Mouse (Mus musculus) kidney, postnatal 4 days (tissue): ENCODE results near the gene Disp1.

Source experiments
- DNase-seq, 2 experiments: peaks; one replicate each; pipeline ENCODE4 v3.0.0; 2021; ENCODE audit warnings: mixed read lengths in 2 of 2

Gene Disp1

DNA sequence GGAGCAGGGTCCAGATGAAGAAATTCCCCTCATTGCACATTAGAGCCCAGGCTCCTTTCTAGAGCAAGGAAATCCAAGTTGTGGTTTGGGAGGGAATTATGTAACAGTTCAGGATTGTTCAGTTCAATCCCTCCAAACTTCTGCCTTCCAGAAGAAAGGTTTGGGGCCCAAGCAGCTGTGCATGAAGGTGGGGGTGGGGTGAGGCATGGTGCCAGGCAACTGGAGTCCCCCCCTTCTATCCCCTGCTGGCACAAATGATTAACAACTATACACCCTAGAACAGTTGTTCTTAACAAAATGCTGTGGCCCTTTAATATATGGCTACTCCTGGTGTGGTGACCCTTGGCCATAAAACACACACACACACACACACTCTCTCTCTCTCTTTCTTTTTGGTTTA is 140.2 kb downstream of the Disp1 start:
- no peak for DNase-seq

DNA sequence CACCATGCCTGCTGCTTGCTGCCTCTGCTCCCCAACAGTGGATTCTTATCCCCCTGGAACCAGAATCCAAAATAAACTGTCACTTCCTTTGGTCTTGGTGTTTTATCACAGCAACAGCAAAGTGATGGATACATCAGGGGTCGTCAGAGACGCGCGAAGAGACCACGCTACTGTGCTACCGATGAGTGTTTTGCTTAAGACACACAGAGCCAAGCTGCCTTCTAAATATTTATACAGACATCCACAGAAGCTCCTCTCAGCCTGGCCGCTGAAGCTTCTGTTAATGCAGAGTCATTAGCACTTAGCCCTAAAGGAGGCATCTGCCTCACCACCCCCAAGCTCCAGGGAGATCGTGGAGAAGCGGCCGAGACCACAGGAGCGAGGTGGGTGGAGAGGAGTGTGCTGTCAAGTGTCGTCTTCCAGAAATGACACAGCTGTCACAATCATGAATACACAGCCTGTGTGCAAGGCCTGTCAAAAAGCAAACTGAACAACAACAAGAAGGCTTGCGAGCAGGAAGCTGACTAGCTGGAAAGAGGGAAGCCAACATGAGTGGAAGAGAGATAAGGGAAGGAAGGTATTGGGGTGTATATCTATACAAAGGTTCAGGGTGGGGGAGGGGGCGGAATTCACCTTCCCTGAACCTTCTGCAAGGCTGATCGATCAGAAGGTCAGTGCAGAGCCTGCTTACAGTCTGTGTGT is 146.1 kb downstream of the Disp1 start:
- peak in 1 of 2 experiments; percentile 40 for DNase-seq

DNA sequence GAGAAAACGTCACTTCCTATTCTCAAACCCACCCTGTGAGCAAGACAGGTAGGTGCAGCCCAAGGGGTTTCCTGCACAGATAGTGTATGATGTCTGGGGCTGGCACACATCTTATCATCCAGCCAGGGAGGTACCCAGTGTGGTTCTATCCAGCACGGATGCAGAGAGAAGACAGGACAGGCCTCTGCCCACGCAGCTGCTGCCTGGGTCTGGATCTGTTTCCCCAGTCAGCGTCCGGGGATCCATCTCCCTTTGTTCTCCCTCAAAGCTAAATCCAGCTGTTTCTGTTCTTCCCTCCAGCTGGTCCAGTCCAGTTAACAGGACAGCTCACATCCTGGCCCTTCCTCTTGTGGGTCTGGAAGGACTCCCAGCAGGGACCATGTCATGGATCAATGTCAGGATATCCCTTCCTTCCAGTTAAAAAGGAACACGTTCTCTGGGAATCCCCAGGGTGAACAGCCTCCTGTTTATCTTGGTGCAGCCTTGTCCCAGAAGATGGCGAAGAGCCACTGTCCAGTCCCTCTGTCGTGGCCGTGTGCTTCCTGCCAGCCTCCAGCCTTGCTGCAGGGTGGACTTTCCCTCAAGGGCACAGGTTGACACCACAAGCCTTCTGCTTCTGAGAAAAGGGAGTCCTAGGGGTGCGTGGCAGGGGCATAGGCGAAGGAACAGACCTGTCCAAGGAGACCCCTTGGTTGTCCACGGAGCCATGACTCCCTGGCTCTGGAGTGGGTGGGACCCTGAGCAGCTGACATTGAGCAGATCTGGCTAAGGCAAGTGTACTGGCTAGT is 148.9 kb downstream of the Disp1 start:
- DNase-seq: peak; percentile 62 to 72

GRCm38 (mm10) chr1:183069954-183070649 is 151.2 kb downstream of the Disp1 start:
- no peak for DNase-seq

DNA sequence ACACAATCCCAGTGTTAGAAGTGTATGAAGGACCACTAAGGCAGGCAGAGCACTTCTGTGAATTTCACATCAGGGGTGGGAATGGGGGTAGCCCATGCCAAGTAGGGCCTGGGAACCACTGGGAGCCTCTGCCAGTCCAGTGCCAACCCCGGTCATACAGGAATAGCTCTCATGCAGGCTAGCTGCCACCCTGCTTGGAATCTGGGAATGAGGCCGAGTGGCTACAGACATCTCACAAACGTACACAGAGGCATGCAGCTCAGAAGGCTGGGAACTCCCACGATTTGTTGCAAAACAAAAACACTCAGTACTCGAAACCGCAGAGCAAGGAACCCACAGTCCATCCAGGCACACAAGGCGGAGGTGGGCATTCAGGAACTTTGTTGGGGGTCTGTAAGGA is 153.5 kb downstream of the Disp1 start:
- no peak for DNase-seq

GRCm38 (mm10) chr1:183066981-183067380 is 154.3 kb downstream of the Disp1 start:
- DNase-seq: peak in 1 of 2 experiments; percentile 23

DNA sequence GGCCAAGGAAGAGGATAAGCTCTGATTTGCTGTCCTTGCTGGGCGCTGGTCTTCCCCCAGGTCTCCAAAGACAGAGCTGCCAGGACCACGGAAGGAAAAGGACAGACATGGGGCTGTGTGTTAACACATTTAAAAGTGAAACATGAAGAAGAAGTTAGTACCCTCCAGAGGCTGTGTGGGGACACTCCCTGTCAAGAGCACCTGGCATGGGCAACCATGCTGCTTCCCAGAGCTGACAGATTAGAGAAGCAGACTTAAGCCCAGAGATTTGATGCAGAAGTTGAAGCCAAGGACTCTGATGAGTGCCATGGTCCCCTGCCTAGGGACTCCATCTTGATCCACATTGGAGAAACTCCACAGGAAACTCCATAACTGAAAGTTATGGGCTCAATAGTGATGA is 160.7 kb downstream of the Disp1 start:
- DNase-seq: no peak

DNA sequence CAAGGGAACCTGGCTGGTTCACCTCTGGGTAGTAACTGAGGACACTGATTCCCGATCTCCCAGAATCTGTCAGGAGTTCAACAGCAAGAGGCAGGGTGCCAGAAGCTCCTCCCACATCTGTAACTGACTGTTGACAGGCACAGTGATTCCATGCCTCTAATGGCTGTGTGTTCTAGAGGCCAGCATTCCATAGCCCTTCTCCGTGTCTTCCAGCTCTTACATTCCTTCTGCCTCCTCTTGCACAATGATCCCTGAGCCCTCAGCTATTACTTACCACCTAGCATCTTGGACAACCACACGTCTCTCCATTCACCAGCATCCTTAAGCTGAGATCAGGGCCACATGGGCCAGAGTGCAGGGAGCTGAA is 165.1 kb downstream of the Disp1 start:
- peak; percentile 39 to 52 for DNase-seq

DNA sequence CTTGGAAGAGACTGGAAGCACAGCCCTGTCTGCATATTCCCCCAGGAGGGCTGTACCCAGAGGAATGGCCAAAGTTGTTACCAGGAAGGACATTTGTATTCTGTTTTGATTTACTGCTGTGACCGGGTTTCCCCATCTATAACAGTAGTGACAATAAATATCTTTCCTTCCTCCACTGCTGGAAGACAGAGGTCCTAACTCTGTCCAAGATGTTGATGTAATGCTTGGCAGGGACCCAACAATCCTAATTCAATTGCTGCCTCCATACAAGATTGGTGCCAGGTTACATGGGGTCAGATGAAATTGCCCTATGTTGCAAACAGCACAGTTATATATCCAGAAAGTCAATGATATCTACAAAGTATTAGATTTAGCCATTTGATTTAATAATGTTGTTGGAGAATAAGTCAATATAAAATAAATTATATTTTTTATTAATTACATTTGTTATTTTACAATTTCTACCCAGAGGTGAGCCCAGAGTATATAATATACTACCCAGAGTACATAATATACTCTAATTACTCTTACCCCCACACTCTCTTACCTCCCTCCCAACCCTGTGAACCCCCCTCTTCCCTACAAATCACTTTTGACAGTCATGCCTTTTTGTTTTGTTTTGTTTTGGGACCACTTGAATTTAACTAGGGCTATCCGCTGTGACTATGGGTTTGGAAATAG is 165.6 kb downstream of the Disp1 start:
- peak; percentile 47 to 58 for DNase-seq

DNA sequence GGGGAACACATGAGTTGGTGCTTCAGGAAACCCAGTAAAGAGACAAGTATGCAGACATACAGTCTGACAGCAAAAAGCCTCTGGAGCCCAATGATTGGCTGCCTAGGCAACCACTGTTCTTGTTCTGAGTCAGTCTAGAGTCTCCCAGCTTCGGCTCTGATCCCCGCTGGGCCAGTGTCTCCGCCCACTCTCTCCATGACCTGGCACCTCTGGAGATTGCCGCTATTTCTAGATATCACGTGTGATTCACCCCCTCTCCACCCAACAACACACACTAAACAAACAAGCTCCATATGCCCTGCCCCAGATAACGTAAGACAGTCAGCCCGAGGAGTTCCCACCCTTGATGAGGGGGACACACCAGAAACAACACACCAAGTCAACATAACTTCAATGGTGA is 168.7 kb downstream of the Disp1 start:
- DNase-seq: no peak

- DNase-seq: no peak
Measured at GRCm38 (mm10) chr1:183049295-183049694, 172.0 kb downstream of the Disp1 start.

DNA sequence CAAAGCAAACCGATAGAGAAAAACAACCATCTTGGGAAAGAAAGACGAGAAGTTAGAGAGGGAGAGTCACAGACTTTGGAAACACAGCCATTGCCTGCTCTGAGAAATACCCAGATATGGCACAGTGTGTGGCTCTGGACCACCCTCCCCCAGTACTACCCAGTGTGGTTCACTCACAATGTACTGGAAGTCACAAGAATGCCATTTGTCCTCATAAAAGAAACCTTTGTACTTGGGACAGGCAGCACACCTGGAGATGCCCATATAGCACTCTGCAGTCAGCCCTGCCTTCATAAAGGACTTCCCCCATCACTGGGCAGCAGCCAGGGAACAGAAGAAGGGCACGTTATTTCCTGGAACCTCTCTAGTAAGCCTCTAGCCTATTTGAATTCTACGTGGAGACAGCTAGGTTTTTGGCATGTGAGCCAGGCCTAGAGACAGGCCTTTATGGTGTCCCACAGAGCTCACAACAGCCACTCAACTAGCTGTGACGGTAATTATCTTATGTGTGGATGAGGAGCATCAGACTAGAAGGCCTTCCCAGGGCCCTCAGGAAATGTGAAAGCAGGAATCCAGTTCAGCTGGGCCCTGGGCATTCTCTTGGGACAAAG is 173.3 kb downstream of the Disp1 start:
- DNase-seq: peak in 1 of 2 experiments; percentile 31

DNA sequence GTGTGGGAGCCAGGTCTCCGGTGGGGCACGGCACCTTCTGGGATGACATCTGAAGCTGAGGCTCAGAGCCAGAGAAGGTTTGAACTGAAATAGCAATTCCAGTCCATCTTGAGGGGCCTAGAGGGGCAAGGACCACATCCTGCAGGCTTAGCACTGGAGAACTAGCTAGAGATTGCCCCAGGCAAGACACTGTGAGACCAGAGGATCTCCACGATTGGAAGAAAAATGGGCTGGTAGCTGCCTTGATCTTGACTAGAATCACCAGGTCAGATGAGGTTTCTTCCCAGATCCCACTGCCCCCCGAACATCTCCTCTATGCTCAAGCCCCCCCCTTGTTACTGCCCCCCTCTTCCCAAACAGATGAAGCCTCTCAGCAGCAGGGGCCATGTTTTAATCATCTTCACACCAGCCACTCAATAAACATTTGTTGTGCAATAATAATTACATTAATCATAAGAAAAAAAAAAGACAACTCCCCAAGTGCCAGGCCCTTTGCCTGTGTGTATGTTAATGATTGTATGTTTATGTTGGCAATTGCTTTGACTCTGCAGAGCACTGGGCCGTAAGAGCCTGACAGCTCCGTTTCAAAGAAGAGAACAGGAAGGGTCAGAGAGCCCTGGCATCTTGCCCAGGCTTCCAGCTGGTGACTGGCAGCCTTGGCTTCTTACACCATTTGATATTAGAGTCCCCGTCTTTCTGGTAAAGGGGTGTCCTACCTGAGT is 174.0 kb downstream of the Disp1 start:
- peak; percentile 88 to 92 for DNase-seq

GRCm38 (mm10) chr1:183046081-183046480 is 175.2 kb downstream of the Disp1 start:
- no peak for DNase-seq

- peak in 1 of 2 experiments; percentile 34 for DNase-seq
Measured at GRCm38 (mm10) chr1:183043161-183043812, 178.0 kb downstream of the Disp1 start.

DNA sequence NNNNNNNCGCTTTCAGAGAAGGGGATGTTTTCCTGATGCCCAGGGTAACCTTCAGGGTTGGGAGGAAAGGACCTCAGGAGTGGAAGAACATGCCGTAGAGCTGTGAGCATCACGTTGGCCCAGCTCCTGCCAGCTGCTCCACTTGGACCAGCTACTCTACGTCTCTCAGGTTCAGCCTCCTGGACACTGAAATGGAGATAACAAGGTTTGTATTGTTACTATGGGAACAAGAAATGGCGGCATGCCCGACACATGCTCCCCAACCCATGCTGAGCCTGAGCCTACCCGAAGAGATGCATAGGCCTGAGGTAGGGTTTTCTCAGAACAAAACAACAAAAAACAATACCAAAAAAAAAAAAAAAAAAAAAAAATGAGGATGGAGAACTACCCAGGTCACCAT is 179.6 kb downstream of the Disp1 start:
- no peak for DNase-seq

DNA sequence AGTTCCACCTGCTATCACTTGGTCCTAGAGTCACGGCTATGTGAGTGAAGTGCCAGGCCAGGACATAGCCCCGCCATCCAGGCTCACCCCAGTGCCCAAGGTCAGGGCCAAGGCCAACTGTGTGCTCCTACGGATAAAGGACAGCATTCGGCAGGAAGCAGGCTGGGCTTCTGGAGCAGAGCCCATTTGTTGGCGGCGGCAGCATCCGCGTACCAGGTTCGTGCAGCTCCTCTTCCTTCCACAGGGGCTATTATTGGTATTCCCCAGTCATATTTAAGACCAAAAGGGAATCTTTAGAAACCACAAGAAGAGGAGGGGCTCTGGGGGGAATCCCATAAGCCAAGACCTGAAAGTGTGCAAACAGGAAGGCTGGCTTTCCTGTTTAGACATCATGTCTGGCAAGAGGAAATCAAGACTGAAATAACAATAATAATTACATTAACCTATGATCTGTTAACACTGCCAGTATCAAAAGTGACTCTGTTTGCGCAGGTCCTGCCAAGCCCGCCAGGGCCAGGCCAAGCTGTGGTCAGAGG is 180.4 kb downstream of the Disp1 start:
- peak; percentile 56 to 67 for DNase-seq

DNA sequence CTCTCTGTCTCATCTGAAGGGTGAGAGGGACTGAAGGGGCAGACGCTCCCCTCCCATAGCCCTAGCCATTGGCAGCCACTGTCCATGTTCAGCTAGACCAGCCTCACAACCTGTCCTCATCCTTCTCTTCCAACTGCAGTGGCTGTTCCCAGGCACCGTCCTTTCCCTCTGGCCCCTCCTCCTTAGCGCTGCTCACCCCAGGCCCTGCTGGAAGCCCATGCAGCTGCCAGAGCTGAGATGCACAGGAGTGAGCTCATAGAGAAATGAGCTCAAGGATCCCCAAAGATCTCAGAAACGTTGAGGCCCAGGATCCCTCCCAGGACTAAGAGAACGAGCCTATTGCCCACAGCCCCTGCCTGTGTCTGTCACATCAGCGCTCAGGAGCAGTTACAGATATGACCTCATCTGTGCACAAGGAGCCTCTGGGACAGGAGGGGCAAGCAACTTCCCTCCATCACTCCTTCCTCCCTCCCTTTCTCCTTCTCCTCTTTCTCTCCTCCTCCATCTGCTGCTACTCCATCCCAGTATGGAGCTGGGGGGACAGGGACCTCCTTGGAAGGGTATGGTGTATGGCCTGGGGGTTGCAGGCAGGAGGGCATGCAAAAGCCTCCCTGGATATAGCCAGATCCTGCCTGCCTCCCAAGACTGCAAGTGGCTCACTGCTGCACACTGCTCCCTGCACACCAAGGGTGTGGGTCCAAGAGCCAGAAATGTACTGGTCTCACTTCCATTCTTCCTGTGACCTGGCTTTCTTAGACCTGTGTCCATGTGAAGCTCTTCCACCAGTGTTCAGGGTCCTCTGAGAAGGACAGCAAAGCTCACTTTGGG is 181.2 kb downstream of the Disp1 start:
- DNase-seq: no peak

DNA sequence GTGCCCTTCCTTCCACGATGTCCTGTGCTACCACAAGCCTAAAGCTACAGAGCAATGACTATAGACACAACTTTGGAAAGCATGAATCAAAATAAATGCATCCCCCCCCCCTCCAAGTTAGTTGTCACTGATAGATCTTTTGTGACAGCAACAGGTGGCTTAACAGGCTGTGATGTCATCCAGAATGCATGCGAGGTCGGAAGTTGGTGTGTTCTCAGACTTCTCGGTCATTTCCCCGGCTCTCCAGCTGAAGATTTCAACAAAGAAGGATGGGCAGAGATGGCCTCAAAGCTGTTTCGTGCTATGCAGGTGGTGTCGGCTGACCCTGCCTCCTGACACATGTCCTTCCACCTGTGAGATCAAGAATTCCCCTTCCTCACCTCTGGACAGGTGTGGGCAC is 181.9 kb downstream of the Disp1 start:
- DNase-seq: no peak
